Mouse (Mus musculus): ENCODE measurements around the gene Olfr1535. TPM values are rescaled to one million over a fixed set of nuclear protein-coding genes. Genes with fewer than 3 reads are reported as not detected.
A peak's percentile ranks its signal among the peaks of the same experiment; 100 is the strongest.

The Olfr1535 gene
- polyA plus RNA-seq (2011; ENCODE audit: insufficient read depth, insufficient read length, low replicate concordance, missing spikeins), result 0.90 and 1.00 TPM in 2 replicates

DNA sequence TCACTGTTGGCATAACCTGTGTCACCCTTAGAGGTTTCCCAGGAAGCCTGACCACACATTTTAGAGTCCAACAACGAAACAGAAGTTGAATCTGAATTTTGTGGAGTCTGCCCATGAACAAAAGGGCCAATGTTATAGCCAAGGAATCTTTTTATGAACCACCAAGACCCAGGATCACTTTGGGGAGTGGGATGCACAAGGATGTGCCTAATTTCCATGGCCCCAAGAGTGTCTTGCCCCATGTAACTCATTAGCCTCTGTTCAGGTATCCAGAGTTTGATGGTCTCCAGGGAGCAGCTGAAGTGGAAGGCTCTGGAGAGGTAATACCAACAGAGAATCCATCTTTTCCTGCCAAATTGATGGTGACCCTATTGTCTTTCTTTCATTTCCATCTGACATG is at the start of gene Olfr1535:
Gene Olfr1535 (minus strand): TSS at position 101 of the 400 bp plus-strand sequence.
- 33% methylated on average over 1 of the region's 1 CpGs for WGBS
- no peaks in the 10 kb centered on the region for H3K4me1 ChIP-seq (ENCODE audit: control insufficient read depth, insufficient read depth, low read length)
- no peak within 1 kb of the TSS for H3K27ac ChIP-seq (ENCODE audit: control insufficient read depth, insufficient read depth, low read depth, low read length, poor library complexity)
- TF ChIP-seq POLR2A (IDR thresholded peaks at IDR 0.05; ENCODE audit: borderline replicate concordance, control insufficient read depth, low read depth, low read length) (no peak), CTCF (IDR thresholded peaks at IDR 0.05; ENCODE audit: control insufficient read depth, insufficient read depth, low read length) (no peak)
- H3K4me3 ChIP-seq (replicated peaks; ENCODE audit: control insufficient read depth, low read depth, low read length), result no peak within 1 kb of the TSS

DNA sequence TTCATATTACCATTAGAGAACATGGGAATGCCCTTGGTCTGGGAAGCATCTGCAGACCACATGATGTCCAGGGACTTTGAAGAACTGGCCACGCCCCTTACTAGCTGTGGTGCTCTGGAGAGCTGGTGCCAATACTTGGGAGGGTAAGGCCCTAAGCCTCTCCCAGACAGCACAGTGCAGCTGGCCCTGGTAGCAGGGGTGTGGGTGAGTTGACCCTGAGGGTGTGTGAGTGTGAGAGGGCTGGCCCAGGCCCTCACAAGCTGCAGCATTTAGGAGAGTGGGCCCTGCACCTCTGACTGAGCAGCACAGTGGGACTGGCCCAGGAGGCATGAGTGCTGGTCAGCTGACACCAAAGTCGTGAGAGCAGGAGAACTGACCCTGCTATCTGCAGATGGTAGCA is 31.9 kb upstream of the Olfr1535 start:
- 65% methylated on average over 2 of the region's 2 CpGs for WGBS
- Histone ChIP-seq H3K4me3 (replicated peaks; ENCODE audit: control insufficient read depth, low read depth, low read length) (no peak overlapping the region), H3K4me1 (ENCODE audit: control insufficient read depth, insufficient read depth, low read length) (no peaks in the 10 kb centered on the region), H3K27ac (ENCODE audit: control insufficient read depth, insufficient read depth, low read depth, low read length, poor library complexity) (no peak overlapping the region)
- TF ChIP-seq CTCF (IDR thresholded peaks at IDR 0.05; ENCODE audit: control insufficient read depth, insufficient read depth, low read length) (no peak), POLR2A (IDR thresholded peaks at IDR 0.05; ENCODE audit: borderline replicate concordance, control insufficient read depth, low read depth, low read length) (no peak)

DNA sequence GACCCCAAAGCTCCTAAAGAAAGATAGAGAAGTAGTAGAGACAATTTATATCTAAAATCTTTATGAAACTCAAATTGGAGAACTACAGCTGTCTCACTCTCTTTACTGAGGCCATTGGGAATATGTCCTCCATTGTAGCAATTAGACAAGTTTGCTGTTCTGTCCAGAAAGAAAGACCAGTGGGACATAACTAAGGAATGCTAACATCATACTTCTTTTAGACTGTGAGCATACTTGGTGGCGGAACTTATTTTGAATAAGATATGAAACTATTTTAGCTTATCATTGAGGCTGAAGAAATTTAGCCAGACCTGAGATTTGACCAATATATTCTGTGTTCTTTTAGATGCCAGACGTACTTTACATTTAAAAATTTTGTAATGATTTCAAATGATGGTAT is 22.0 kb upstream of the Olfr1535 start, which contains the start of gene Olfr1364:
Gene Olfr1364 (minus strand): TSS at position 101 of the 400 bp plus-strand sequence.
- TF ChIP-seq POLR2A (IDR thresholded peaks at IDR 0.05; ENCODE audit: borderline replicate concordance, control insufficient read depth, low read depth, low read length) (no peak), CTCF (IDR thresholded peaks at IDR 0.05; ENCODE audit: control insufficient read depth, insufficient read depth, low read length) (no peak)

DNA sequence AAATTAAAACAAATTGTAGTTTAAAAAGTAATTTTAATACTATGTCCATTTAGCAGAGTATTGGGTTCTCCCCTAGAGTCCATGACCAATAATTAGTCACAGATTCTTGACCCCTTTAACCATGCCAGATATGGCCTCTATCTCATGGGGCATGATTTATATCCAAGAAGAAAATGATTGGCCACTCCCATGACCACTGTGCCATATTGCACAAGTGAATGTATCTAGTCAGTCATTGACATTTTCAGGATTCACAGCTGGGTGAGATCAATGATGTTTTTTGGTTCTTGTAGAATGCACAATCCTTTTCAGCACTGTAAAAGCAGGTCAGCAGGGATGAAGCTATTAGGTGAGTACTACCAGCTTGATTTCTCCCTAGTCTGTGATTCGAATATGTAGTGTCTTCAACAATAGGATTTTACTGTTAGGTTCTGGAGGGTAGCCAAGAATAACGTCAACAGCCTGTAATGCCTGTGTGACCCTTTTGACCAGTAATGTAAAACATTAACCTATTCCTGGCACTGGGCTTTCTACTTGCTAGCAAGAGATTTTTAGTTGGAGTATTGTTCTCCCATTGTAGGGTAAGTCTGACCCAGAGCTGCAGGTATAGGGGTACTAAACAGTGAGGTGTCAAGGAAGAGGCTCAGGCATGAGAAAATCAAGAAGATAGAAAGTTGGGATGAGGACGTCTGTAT is 9.1 kb downstream of the Olfr1535 start:
- no peak overlapping the region for H3K27ac ChIP-seq (ENCODE audit: control insufficient read depth, insufficient read depth, low read depth, low read length, poor library complexity)
- 64% methylated on average over 3 of the region's 3 CpGs for WGBS
- no peak overlapping the region for H3K4me3 ChIP-seq (replicated peaks; ENCODE audit: control insufficient read depth, low read depth, low read length)
- TF ChIP-seq POLR2A (IDR thresholded peaks at IDR 0.05; ENCODE audit: borderline replicate concordance, control insufficient read depth, low read depth, low read length) (no peak), CTCF (IDR thresholded peaks at IDR 0.05; ENCODE audit: control insufficient read depth, insufficient read depth, low read length) (no peak)
- no peaks in the 10 kb centered on the region; the same call in 1 of the 2 replicates for H3K4me1 ChIP-seq (ENCODE audit: control insufficient read depth, insufficient read depth, low read length)

More for the DNA sequence above, 22.0 kb upstream of the Olfr1535 start, which contains the start of gene Olfr1364:
- H3K27ac ChIP-seq (ENCODE audit: control insufficient read depth, insufficient read depth, low read depth, low read length, poor library complexity), result no peak within 1 kb of the TSS
- H3K4me3 ChIP-seq (replicated peaks; ENCODE audit: control insufficient read depth, low read depth, low read length), result no peak within 1 kb of the TSS
- H3K4me1 ChIP-seq (ENCODE audit: control insufficient read depth, insufficient read depth, low read length), result no peaks in the 10 kb centered on the region
- 75% methylated on average over 2 of the region's 2 CpGs for WGBS

DNA sequence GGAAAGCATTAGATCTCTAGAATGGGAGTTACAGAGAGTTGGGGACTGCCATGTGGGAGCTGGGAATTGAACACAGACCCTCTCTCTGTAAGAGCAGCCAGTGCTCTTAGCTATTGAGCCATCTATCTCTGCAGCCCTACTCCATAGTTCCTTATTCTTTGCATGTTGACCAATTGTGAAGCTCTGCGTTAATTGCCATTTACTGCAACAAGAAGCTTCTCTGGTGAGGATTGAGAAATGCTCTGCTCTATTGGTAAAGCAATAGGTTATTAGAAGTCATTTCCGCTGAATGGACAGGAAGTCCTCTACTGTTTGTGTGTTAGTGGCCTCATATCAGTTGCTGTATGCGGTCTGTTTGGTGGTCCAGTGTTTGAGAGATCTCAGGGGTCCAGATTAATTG is 10.2 kb downstream of the Olfr1535 start:
- TF ChIP-seq POLR2A (IDR thresholded peaks at IDR 0.05; ENCODE audit: borderline replicate concordance, control insufficient read depth, low read depth, low read length) (no peak), CTCF (IDR thresholded peaks at IDR 0.05; ENCODE audit: control insufficient read depth, insufficient read depth, low read length) (no peak)
- H3K4me1 ChIP-seq (ENCODE audit: control insufficient read depth, insufficient read depth, low read length), result no peaks in the 10 kb centered on the region; the same call in 1 of the 2 replicates
- no peak overlapping the region for H3K4me3 ChIP-seq (replicated peaks; ENCODE audit: control insufficient read depth, low read depth, low read length)
- 48% methylated on average over 3 of the region's 3 CpGs for WGBS
- H3K27ac ChIP-seq (ENCODE audit: control insufficient read depth, insufficient read depth, low read depth, low read length, poor library complexity), result no peak overlapping the region

DNA sequence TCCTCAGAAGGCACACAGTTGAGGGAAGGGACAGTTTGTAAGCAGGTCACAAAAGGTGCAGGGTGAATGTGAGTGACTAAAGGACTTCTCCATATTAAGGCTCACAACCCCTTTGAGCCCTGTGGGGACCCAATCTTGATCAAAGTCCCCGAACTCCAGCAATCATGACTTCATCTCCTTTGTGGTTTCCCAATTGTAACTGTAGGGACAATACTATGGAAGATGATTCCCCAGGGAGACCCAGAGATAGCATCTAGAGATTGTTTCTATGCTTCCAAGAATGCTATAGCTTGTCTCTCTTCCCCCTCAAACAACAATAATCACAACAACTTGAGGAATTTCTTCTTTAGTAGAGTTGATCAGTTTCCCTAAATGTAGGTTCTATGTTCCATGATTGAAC is 17.0 kb downstream of the Olfr1535 start, which contains the start of gene Olfr1366:
Gene Olfr1366 (minus strand): TSS at position 101 of the 400 bp plus-strand sequence.
- TF ChIP-seq CTCF (IDR thresholded peaks at IDR 0.05; ENCODE audit: control insufficient read depth, insufficient read depth, low read length) (no peak), POLR2A (IDR thresholded peaks at IDR 0.05; ENCODE audit: borderline replicate concordance, control insufficient read depth, low read depth, low read length) (no peak)
- no peak within 1 kb of the TSS for H3K27ac ChIP-seq (ENCODE audit: control insufficient read depth, insufficient read depth, low read depth, low read length, poor library complexity)
- WGBS, result 52% methylated on average over 1 of the region's 1 CpGs

DNA sequence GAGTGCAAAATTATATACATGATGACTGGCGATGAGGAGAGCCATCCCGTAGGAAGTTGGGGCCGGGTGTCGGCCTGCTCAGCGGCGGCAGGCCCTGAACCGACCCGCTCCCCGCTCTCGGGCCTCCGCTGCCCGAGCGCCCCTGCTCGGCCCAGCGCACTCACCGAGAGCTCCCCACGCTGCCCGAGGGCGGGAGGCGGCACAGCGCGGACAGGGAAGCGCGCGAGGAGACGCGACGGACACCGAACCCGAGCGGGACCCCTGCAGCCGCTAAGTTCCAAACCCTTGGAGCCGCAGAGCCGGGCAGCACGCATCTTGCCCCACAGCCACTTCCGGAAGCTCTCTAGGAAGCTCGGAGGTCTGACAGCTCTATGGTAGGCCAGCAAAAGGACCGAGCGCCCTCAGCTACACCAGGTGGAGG is 28.9 kb downstream of the Olfr1535 start, which contains the start of gene Zkscan8:
Gene Zkscan8 (minus strand): TSS at position 340 of the 421 bp plus-strand sequence.
- H3K27ac ChIP-seq (ENCODE audit: control insufficient read depth, insufficient read depth, low read depth, low read length, poor library complexity), result peak within 1 kb of the TSS; percentile 84
- under 1% methylated on average over 39 of the region's 39 CpGs for WGBS
- peak within 1 kb of the TSS; percentile 71 for H3K4me3 ChIP-seq (replicated peaks; ENCODE audit: control insufficient read depth, low read depth, low read length)
- H3K4me1 ChIP-seq (ENCODE audit: control insufficient read depth, insufficient read depth, low read length), result no peaks in the 10 kb centered on the region
- TF ChIP-seq POLR2A (IDR thresholded peaks at IDR 0.05; ENCODE audit: borderline replicate concordance, control insufficient read depth, low read depth, low read length) (0 out of 2 replicates have a peak, but pooled peaks have one; percentile 50), CTCF (IDR thresholded peaks at IDR 0.05; ENCODE audit: control insufficient read depth, insufficient read depth, low read length) (no peak)

More for the DNA sequence above, 17.0 kb downstream of the Olfr1535 start, which contains the start of gene Olfr1366:
- Histone ChIP-seq H3K4me1 (ENCODE audit: control insufficient read depth, insufficient read depth, low read length) (no peaks in the 10 kb centered on the region), H3K4me3 (replicated peaks; ENCODE audit: control insufficient read depth, low read depth, low read length) (no peak within 1 kb of the TSS)

DNA sequence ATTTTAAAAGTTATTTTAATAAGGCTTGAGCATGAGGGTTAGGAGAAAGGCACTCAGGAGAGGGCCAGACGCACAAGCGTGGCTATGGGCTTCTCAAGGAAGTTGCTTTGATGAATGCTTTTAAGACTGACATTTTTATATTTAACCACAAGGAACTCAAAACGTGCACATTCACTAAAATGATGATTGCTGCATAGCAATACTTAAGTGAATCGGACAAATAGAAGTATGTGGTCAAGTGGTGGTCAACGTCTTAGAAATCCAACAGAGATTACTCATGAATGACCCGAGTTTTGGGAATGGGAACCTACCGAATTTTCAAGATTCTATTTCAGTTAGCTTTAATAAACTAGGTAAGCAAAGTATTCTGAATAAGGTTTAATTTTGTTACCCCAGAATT is 29.6 kb downstream of the Olfr1535 start:
- TF ChIP-seq POLR2A (IDR thresholded peaks at IDR 0.05; ENCODE audit: borderline replicate concordance, control insufficient read depth, low read depth, low read length), result no peak
- TF ChIP-seq CTCF (IDR thresholded peaks at IDR 0.05; ENCODE audit: control insufficient read depth, insufficient read depth, low read length), result no peak
- no peaks in the 10 kb centered on the region for H3K4me1 ChIP-seq (ENCODE audit: control insufficient read depth, insufficient read depth, low read length)
- no peak overlapping the region for H3K4me3 ChIP-seq (replicated peaks; ENCODE audit: control insufficient read depth, low read depth, low read length)
- 34% methylated on average over 7 of the region's 7 CpGs for WGBS
- no peak overlapping the region for H3K27ac ChIP-seq (ENCODE audit: control insufficient read depth, insufficient read depth, low read depth, low read length, poor library complexity)
